In genomic region chr17:47687409-47688343, GRCm38 (mm10) we compare ENCODE assay signal across 7 mouse cellular contexts. TPM values are rescaled to one million over a fixed set of nuclear protein-coding genes. Genes with fewer than 3 reads are reported as not detected.
DNase-seq lines count a peak whose midpoint lies in the region; ATAC-seq lines count a peak whose summit lies in the region.

No protein-coding gene starts in this region.

- intact Hi-C loops in gastrocnemius, postnatal 36 days (cut with DNase I) = loop anchor here (5.0 kb wide), 1 partner anchor 185 kb away; the partner anchor contains the start of gene Taf8
- intact Hi-C loops in left cerebral cortex, postnatal 25 days (cut with DNase I) = loop anchor here (1.0 to 5.0 kb wide), 3 partner anchors 58 to 183 kb away; partner anchors contain the start of genes Bysl, Ccnd3, Gm20517 and Med20

- peak overlapping the region; percentile 71 for H3K4me3 ChIP-seq in intestine, embryonic 15.5 days (replicated peaks)
- H3K4me3 ChIP-seq in midbrain, embryonic 10.5 days = peak overlapping the region; percentile 90

- peak overlapping the region; percentile 80 for H3K9ac ChIP-seq in intestine, embryonic 15.5 days

- peak overlapping the region; percentile 88 for H3K4me2 ChIP-seq in intestine, embryonic 15.5 days (replicated peaks)

- H3K36me3 ChIP-seq in intestine, embryonic 15.5 days = peaks cover 17% of the 10 kb centered on the region
- H3K36me3 ChIP-seq in midbrain, embryonic 10.5 days = peaks cover 37% of the 10 kb centered on the region

- peak overlapping the region; percentile 82 for H3K27ac ChIP-seq in intestine, embryonic 15.5 days
- peak overlapping the region; percentile 92 for H3K27ac ChIP-seq in midbrain, embryonic 10.5 days (replicated peaks)

- under 1% methylated on average over 70 of the region's 70 CpGs for WGBS in intestine, embryonic 15.5 days
- 1% methylated on average over 70 of the region's 70 CpGs for WGBS in midbrain, embryonic 10.5 days

- peak; percentile 96 for DNase-seq in adrenal gland, adult 2 months
- peak; percentile 94 for DNase-seq in embryo, embryonic 11.5 days (ENCODE audit: low read depth, low spot score)
- peak; percentile 88 to 91 for DNase-seq in gastrocnemius, postnatal 36 days
- peak; percentile 96 to 98 for DNase-seq in left cerebral cortex, postnatal 25 days (ENCODE audit: low spot score in 2 of 2)
- DNase-seq in midbrain, embryonic 10.5 days (ENCODE audit: low spot score) = peak; percentile 95
- DNase-seq in right cerebral cortex, postnatal 4 days = peak; percentile 92

- peaks cover 14% of the 10 kb centered on the region for H3K4me1 ChIP-seq in intestine, embryonic 15.5 days (replicated peaks)
- H3K4me1 ChIP-seq in midbrain, embryonic 10.5 days = peaks cover 30% of the 10 kb centered on the region

- ATAC-seq in intestine, embryonic 15.5 days = peak; percentile 91

- no peaks in the 10 kb centered on the region for H3K9me3 ChIP-seq in intestine, embryonic 15.5 days
- no peaks in the 10 kb centered on the region for H3K9me3 ChIP-seq in midbrain, embryonic 10.5 days (replicated peaks)

- no peaks in the 10 kb centered on the region for H3K27me3 ChIP-seq in intestine, embryonic 15.5 days (replicated peaks)
- peaks cover 35% of the 10 kb centered on the region for H3K27me3 ChIP-seq in midbrain, embryonic 10.5 days (ENCODE audit: low read depth, poor library complexity, severe bottlenecking)

RNA-seq across cellular contexts. Expression of gene Tomm6, which starts 0.5 kb away (rescaled TPM):
- 100 to 1,000 TPM; 223 to 242 TPM for total RNA-seq in adrenal gland, adult 2 months (2021)
- polyA plus RNA-seq in adrenal gland, adult 2 months (2012; rRNA removed) = 81.0 and 81.3 TPM in 2 replicates
- 100 to 1,000 TPM; 105 to 118 TPM for total RNA-seq in gastrocnemius, postnatal 36 days (2021)
- 425 and 452 TPM in 2 replicates for polyA plus RNA-seq in intestine, embryonic 15.5 days (2015; fragmentation: Nextera tagmentation; extraction: Ambion mirVana)
- 100 to 1,000 TPM; 209 to 215 TPM for total RNA-seq in left cerebral cortex, postnatal 25 days (2021)
- 363 and 364 TPM in 2 replicates for polyA plus RNA-seq in midbrain, embryonic 10.5 days (2016; fragmentation: Nextera tagmentation; extraction: Ambion mirVana)

RNA-seq across cellular contexts. Expression of gene Frs3, which starts 1.2 kb away (rescaled TPM):
- total RNA-seq in adrenal gland, adult 2 months (2021) = 1 to 10 TPM; 2.6 to 6.9 TPM
- polyA plus RNA-seq in adrenal gland, adult 2 months (2012; rRNA removed) = 18.6 and 21.6 TPM in 2 replicates
- 1 to 10 TPM; 3.2 to 5.1 TPM for total RNA-seq in gastrocnemius, postnatal 36 days (2021)
- polyA plus RNA-seq in intestine, embryonic 15.5 days (2015; fragmentation: Nextera tagmentation; extraction: Ambion mirVana) = 4.8 and 5.5 TPM in 2 replicates
- total RNA-seq in left cerebral cortex, postnatal 25 days (2021) = 10 to 100 TPM; 22.0 to 24.2 TPM
- 10.3 and 13.6 TPM in 2 replicates for polyA plus RNA-seq in midbrain, embryonic 10.5 days (2016; fragmentation: Nextera tagmentation; extraction: Ambion mirVana)

RNA-seq across cellular contexts. Expression of gene Gm21981, which starts 6.6 kb away (rescaled TPM):
- total RNA-seq in adrenal gland, adult 2 months (2021) = under 1 TPM; 0.43 to 0.86 TPM
- polyA plus RNA-seq in adrenal gland, adult 2 months (2012; rRNA removed) = 0.44 and 1.1 TPM in 2 replicates
- under 1 TPM; 0.18 to 0.62 TPM for total RNA-seq in gastrocnemius, postnatal 36 days (2021)
- polyA plus RNA-seq in intestine, embryonic 15.5 days (2015; fragmentation: Nextera tagmentation; extraction: Ambion mirVana) = 0.18 and 0.24 TPM in 2 replicates
- 1 to 10 TPM; 3.3 to 3.8 TPM for total RNA-seq in left cerebral cortex, postnatal 25 days (2021)
- 0.44 and 0.48 TPM in 2 replicates for polyA plus RNA-seq in midbrain, embryonic 10.5 days (2016; fragmentation: Nextera tagmentation; extraction: Ambion mirVana)

RNA-seq across cellular contexts. Expression of gene Prickle4, which starts 6.9 kb away (rescaled TPM):
- total RNA-seq in adrenal gland, adult 2 months (2021) = 1 to 10 TPM; 3.5 to 3.7 TPM
- polyA plus RNA-seq in adrenal gland, adult 2 months (2012; rRNA removed) = 10.6 and 13.7 TPM in 2 replicates
- 1 to 10 TPM; 1.8 to 2.2 TPM for total RNA-seq in gastrocnemius, postnatal 36 days (2021)
- 0.40 and 0.52 TPM in 2 replicates for polyA plus RNA-seq in intestine, embryonic 15.5 days (2015; fragmentation: Nextera tagmentation; extraction: Ambion mirVana)
- total RNA-seq in left cerebral cortex, postnatal 25 days (2021) = 1 to 10 TPM; 4.2 to 5.7 TPM
- polyA plus RNA-seq in midbrain, embryonic 10.5 days (2016; fragmentation: Nextera tagmentation; extraction: Ambion mirVana) = 0.35 and 0.44 TPM in 2 replicates

RNA-seq across cellular contexts. Expression of gene Pgc, which starts 39.0 kb away (rescaled TPM):
- not detected for total RNA-seq in adrenal gland, adult 2 months (2021)
- polyA plus RNA-seq in adrenal gland, adult 2 months (2012; rRNA removed) = 1.6 and 27.4 TPM in 2 replicates
- total RNA-seq in gastrocnemius, postnatal 36 days (2021) = not detected
- polyA plus RNA-seq in intestine, embryonic 15.5 days (2015; fragmentation: Nextera tagmentation; extraction: Ambion mirVana) = 0.93 and 0.99 TPM in 2 replicates
- not detected for total RNA-seq in left cerebral cortex, postnatal 25 days (2021)
- 0.19 TPM in 1 of 2 replicates, not detected in the other for polyA plus RNA-seq in midbrain, embryonic 10.5 days (2016; fragmentation: Nextera tagmentation; extraction: Ambion mirVana)

Comparison
In these comparisons a context has a peak if more than half of its experiments do, and no peak if none do; other contexts are left out.
1. Peak in every context shown above with its lines: DNase-seq, ATAC-seq, H3K4me3 ChIP-seq and H3K27ac ChIP-seq.